Mouse (Mus musculus) heart, adult 9 months (tissue): Measurements from ENCODE around the gene Ppm1h.

Source experiments
- DNase-seq, 2 experiments: peaks; one replicate each; pipeline ENCODE4 v3.0.0; 2022; ENCODE audit warnings: low spot score in 2 of 2

Gene Ppm1h

GRCm38 (mm10) chr10:122994402-122995107 lies 316.0 kb downstream of the Ppm1h start:
- no peak for DNase-seq
